Mouse (Mus musculus) thymus, adult 2 months (tissue): ENCODE measurements around the gene Mansc1. TPM values are rescaled to one million over a fixed set of nuclear protein-coding genes. Genes with fewer than 3 reads are reported as not detected.

Experiments used
- DNase-seq: peaks from one replicate; pipeline ENCODE4 v3.0.0; 2021
- H3K27ac ChIP-seq: fragments of 200-500 bp; 2 replicates; pipeline ENCODE4 v1.5.1; 2012; ENCODE audit warnings: low read length, control low read depth; ENCODE audit not compliant: control insufficient read depth, insufficient read depth
- H3K27me3 ChIP-seq: fragments of 200-500 bp; 2 replicates; pipeline ENCODE4 v1.6.1; 2012; ENCODE audit warnings: mild to moderate bottlenecking, low read length, moderate library complexity, mixed read lengths; ENCODE audit not compliant: control insufficient read depth, insufficient read depth
- H3K36me3 ChIP-seq: fragments of 200-500 bp; 2 replicates; pipeline ENCODE4 v1.6.1; 2012; ENCODE audit warnings: mild to moderate bottlenecking, low read length, moderate library complexity; ENCODE audit not compliant: control insufficient read depth, insufficient read depth
- H3K4me1 ChIP-seq: fragments of 200-500 bp; replicated peaks from 2 replicates; pipeline ENCODE4 v1.6.1; 2012; ENCODE audit warnings: low read length; ENCODE audit not compliant: control insufficient read depth, insufficient read depth
- H3K4me3 ChIP-seq: fragments of 200-500 bp; 2 replicates; pipeline ENCODE4 v1.5.1; 2012; ENCODE audit warnings: mild to moderate bottlenecking, low read length, control low read depth, moderate library complexity; ENCODE audit not compliant: control insufficient read depth, insufficient read depth
- CTCF ChIP-seq: fragments of 200-500 bp; IDR thresholded peaks from 2 replicates; pipeline ENCODE4 v1.5.1; 2012; ENCODE audit warnings: mild to moderate bottlenecking, control low read depth, low read length, moderate library complexity, borderline replicate concordance; ENCODE audit not compliant: control insufficient read depth, poor library complexity, insufficient read depth; ENCODE audit errors: extremely low read depth
- POLR2A ChIP-seq: fragments of 200-500 bp; IDR thresholded peaks from 2 replicates; pipeline ENCODE4 v1.6.1; 2012; ENCODE audit warnings: mild to moderate bottlenecking, low read length, control low read depth, moderate library complexity; ENCODE audit not compliant: control insufficient read depth, poor library complexity, insufficient read depth; ENCODE audit errors: extremely low read depth
- WGBS: fragments of 180-500 bp; shearing (Covaris S2); methylation state at CpG from one replicate; pipeline ENCODE4 v1.1.7; 2018; 5-methylcytosine and 5-hydroxymethylcytosine counted together
- polyA plus RNA-seq: library from polyadenylated mRNA; depleted of rRNA; stranded (reverse); fragments of >200 nt; gene quantifications from 2 replicates; pipeline ENCODE4 v1.2.3, GENCODE M21; 2012

The Mansc1 gene
- polyA plus RNA-seq, 1 experiment, result 3.4 TPM

GRCm38 (mm10) chr6:134578039-134578438 lies 54.2 kb downstream of the Mansc1 start:
- Histone ChIP-seq H3K27ac (no peak overlapping the region), H3K4me1 (no peaks in the 10 kb centered on the region), H3K4me3 (no peak overlapping the region), H3K27me3 (no peaks in the 10 kb centered on the region), H3K36me3 (no peaks in the 10 kb centered on the region)
- no peak for TF ChIP-seq CTCF
- TF ChIP-seq POLR2A, result no peak
- DNase-seq, result no peak
- 77% methylated on average over 6 of the region's 6 CpGs for WGBS

- no peaks in the 10 kb centered on the region for H3K27me3 ChIP-seq
- DNase-seq, result no peak
- WGBS, result 74% methylated on average over 3 of the region's 3 CpGs
- no peak for TF ChIP-seq POLR2A
- TF ChIP-seq CTCF, result no peak
- H3K4me3 ChIP-seq, result no peak overlapping the region
- no peaks in the 10 kb centered on the region for H3K36me3 ChIP-seq
- no peaks in the 10 kb centered on the region for H3K4me1 ChIP-seq
- H3K27ac ChIP-seq, result no peak overlapping the region
Observed at GRCm38 (mm10) chr6:134575288-134575741, 57.0 kb downstream of the Mansc1 start.

GRCm38 (mm10) chr6:134567986-134568556 lies 64.2 kb downstream of the Mansc1 start:
- Histone ChIP-seq H3K4me3 (no peak overlapping the region), H3K36me3 (no peaks in the 10 kb centered on the region), H3K27me3 (no peaks in the 10 kb centered on the region), H3K4me1 (peaks cover 5% of the 10 kb centered on the region), H3K27ac (no peak overlapping the region)
- DNase-seq, result no peak
- no peak for TF ChIP-seq CTCF
- 98% methylated on average over 5 of the region's 5 CpGs for WGBS

GRCm38 (mm10) chr6:134566818-134567485 lies 65.3 kb downstream of the Mansc1 start, which contains the start of gene Lrp6:
TSS of gene Lrp6 (minus strand) at chr6:134566965.
- Histone ChIP-seq H3K4me3 (peak within 1 kb of the TSS; percentile 56), H3K4me1 (peaks cover 5% of the 10 kb centered on the region), H3K27me3 (no peaks in the 10 kb centered on the region), H3K27ac (no peak within 1 kb of the TSS), H3K36me3 (no peaks in the 10 kb centered on the region)
- WGBS, result under 1% methylated on average over 98 of the region's 99 CpGs
- TF ChIP-seq CTCF, result no peak
- peak; percentile 60 for TF ChIP-seq POLR2A
- peak; percentile 74 for DNase-seq

GRCm38 (mm10) chr6:134566248-134566817 lies 66.0 kb downstream of the Mansc1 start:
- WGBS, result 2% methylated on average over 58 of the region's 64 CpGs

GRCm38 (mm10) chr6:134565606-134566247 lies 66.6 kb downstream of the Mansc1 start:
- 10% methylated on average over 19 of the region's 19 CpGs for WGBS
- Histone ChIP-seq H3K4me3 (peak overlapping the region; percentile 54), H3K27ac (no peak overlapping the region), H3K27me3 (no peaks in the 10 kb centered on the region), H3K36me3 (no peaks in the 10 kb centered on the region), H3K4me1 (peaks cover 5% of the 10 kb centered on the region)
- DNase-seq, result peak; percentile 15
- TF ChIP-seq CTCF (no peak), POLR2A (no peak)

More at GRCm38 (mm10) chr6:134566248-134566817, 66.0 kb downstream of the Mansc1 start:
- Histone ChIP-seq H3K27me3 (no peaks in the 10 kb centered on the region), H3K4me3 (peak overlapping the region; percentile 54), H3K36me3 (no peaks in the 10 kb centered on the region), H3K4me1 (peaks cover 5% of the 10 kb centered on the region), H3K27ac (no peak overlapping the region)
- TF ChIP-seq CTCF, result no peak
- DNase-seq, result no peak
